Mouse (Mus musculus) kidney, postnatal 36 days (tissue): ENCODE results near the gene Pld4.
"Not testable (repeated sequence)": the region's sequence is repeated elsewhere in the genome, so short reads cannot be mapped to it uniquely, and the experiment has no call there.

ENCODE experiments used
- DNase-seq, 2 experiments: peaks; one replicate each; pipeline ENCODE4 v3.0.0; 2021 to 2022; ENCODE audit warnings: mixed read lengths in 2 of 2

Pld4 gene

DNA sequence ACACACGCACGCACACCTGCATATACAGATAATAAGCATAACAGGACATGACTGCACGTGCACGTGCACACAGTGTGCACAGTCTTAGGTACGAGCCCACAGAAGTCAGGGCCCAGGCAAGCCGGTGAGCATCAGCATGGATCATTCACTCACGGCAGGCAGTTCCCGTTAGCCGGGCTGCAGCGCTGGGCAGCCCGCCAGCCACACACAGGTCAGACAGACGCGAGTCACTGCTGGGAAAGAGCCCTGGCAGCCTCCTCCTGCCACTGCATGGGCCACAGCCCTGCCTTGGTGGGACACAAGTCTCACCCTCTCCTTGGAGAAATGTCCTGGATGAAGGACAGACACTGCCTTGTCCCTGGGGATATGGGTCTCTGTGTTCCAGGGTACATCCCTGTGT, 43.6 kb downstream of the Pld4 start:
- DNase-seq = peak in 1 of 2 experiments; percentile 63

DNA sequence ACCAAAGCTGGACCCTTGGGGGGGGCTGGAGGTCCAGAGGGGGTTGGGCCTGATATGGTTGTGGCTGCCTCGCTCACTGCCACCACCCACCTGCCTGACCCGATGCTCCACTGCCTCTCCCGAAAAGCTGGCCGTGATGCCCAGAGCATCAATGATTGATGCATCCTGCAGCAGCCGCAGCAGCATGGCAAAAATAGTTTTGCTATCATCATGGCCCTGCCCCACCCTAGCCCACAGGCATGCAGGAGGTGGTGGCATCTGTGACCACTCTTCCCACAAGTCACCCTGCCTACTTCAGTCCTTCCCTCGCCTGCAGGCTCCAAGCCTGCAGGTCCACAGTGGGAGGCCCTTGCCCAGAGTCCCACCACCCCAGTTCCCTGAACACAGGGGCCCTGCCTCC, 45.6 kb downstream of the Pld4 start:
- DNase-seq = no peak

DNA sequence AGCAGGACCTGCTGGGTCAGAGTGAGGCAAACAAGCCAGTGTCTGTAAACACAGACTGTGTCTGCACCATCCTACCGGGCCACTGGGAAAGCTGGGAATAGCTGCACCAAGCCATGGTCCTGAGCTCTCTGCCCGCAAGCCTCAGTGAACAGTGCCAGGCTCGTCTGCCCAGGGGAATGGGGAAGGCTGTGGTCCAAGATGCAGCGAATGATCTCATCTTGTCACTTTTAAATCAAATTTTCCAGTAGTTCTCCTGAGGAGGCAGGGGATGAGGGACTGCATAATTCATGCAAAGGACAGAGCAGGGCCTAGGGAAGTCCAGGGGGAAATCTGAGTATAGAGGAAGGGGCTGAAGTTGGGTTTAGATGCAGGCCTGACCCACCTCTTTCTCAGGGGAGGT, 47.3 kb downstream of the Pld4 start:
- no peak for DNase-seq

DNA sequence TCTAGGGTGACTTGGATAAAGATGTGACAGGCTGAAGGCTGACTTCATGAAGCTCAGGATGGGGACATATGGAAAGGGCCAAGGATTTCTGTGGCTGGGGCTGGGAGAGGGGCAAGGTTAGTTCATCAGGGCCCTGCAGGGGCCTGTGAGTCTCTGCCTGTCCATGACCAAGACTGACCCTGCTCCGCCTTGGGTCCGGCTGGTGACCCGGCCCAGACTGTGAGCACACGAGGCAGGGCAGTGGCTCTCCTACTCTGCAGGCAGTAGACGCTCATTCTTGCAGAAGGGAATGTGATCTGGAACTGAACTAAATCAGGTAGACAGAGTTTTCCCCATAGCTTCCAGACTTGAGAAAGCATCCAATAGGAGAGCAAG, 47.7 kb downstream of the Pld4 start:
- DNase-seq = no peak

DNA sequence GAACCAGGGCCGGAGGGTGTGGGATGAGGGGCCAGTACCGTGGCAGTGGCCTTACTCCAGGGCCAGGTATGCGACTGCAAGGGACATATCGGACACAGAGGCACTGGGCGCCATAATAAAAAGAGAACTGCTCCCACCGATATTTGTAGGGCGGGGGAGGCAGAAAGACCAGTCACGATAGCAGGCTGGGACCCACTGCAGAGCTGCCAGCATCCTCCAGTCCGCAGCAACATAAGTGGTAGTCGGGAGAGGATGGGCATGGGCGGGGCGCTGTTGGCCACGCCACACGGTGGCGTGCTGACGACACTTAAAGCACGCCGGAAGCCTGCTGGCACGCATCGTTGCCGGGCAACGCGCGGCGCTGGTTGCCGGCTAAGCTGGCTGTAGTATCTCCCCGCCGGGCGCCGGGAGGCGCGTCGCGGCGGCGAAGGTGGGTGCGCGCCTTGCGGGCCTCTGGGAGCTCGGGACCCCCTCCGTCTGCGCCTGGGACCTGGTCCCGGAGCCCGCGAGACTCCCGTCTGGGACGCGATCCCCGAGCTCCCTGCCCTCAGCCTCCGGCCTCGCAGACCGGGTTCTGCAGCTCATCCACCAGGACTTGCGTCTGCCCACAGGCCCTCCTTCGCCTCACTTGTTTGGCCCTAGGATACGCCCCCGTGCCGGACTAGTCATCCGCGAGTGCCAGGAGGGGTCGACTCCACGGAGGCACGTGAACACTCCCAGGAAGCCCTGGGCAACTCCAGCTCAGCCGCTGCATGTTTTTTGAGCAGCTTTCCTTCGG, 48.3 kb downstream of the Pld4 start, which contains the start of gene Clba1:
TSS of gene Clba1 (plus strand) at position 351 of the 778 bp plus-strand sequence.
- DNase-seq = peak; percentile 95 to 97

DNA sequence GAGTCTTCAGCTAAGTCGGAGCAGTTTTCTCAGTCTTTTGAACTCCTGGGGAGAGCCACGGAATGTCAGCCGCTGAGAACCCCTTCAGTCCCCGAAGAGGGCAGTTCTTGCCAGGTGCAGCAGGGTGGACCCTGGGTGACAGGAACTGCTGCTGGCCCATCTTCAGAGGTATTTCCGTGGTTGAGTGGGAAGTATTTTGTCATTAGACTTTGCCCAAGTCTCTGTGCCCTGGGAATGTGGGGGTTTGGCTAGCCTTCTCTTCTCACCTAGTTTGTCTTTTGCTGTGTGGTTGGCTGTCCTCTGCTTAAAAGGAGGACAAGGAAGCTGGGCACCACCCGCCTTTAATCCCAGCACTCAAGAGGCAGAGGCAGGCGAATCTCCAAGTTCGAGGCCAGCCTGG, 49.2 kb downstream of the Pld4 start:
- peak; percentile 66 to 69 for DNase-seq

DNA sequence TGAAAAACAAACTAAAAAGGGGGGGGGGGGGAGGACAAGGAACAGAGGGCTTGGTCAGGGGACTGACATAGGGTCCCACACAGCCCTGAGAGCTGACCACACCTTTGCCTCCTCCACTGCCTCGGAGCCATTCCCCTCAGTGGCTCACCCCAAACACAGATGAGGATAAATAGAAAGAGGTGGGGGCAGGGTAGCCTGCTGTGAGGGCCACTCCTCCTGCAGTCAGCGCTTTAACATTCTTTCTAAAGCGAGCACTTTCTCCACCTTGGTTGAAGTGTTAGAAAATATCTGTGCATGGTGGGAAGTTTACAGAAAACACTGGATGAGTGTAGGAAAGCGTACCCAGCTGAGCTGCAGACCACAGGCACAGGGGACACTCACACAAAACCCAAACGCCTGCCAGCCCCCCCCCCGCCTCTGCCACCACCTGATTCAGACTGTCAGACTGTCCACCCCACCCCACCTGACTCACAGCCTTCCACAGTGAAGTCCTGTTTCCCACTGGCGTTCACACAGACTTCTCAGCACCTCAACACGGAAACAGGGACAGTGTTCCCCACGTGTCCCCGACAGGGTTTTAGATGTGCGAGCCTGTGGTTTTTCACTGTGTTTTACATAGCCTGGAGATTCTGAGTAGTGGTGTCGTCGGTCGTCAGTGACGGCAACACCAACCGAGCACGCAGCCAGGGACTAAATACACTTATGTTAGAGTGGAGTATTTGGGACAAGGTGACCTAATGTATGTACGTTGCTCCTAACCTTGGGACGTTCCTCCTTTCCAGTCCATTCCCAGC, 49.8 kb downstream of the Pld4 start:
- DNase-seq = no peak

DNA sequence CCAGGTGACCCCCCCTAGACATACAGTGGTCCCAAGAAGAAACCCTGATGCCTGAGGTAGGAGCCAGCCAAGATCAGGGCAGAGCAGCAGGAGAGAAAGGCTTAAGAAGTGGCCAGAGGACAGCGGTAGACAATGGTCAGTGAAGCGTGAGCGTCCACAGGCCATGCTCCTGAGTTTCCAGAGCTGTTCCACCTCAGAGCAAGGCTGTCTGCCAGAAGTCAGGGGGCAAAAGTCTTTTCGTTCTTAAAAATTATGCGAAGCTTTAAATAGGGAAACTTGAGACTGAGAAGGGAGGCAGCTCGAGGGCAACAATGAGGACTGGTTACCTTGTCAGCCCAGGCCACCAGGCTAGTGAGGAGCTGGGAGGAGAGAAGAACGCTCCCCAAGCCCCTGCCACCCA, 52.9 kb downstream of the Pld4 start:
- peak; percentile 82 to 86 for DNase-seq

DNA sequence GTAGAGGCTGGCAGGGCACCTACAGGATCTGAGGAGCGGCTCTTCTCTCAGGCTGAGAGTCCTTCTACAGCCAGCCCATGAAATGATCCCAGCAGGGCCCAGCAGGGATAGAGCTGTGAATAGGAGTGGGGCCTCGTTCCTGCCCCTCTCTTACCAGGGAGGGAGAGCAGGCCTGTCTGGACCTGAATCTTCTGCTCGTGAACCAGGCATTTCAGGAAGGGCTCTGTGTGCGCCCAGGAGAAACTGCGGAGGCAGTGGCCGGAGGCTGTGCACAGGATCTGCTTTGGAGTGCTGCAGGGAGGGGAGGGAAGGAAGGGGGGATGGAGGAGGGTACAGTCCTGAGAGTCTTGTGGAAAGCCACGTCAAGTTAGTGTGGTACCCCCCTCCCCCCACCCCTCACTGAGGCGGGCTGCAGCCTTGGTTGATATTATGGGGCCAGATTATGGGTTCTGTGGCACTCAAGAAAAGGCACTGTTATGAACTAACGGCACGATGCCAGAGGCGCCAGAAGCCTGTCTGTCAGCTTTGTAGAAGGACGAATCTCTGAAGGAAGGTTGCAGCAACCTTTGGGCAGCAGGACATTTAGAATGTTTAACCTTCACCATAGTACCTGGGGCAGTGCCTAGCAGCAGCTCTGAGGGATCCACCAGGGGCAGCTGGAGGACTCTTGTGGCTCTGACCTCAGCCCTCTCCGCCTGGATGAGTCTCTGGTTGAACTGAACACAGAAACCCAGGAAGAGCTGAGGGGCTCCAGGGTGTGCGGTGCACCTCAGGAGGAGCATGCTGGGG, 54.4 kb downstream of the Pld4 start:
- DNase-seq = peak; percentile 68 to 75

DNA sequence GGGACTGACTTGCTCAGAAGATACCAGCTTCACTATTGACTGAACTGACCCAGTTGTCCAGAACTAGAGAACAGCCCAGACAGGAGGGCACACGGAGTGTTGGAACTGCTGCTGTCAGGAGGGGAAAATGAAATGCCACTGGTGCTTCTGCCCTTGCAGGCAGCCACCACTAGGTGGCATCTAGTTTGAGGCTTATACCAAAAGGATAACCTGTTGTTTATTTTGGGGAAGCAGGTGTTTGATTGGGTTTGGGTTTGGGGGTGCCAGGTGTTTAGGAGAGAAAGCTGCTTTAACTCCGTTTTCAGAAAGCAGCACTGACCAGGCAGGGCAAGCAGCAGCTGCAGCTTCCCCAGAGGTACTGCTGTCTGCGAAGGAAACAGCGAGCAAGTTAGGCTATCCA, 55.8 kb downstream of the Pld4 start:
- peak; percentile 64 to 82 for DNase-seq

DNA sequence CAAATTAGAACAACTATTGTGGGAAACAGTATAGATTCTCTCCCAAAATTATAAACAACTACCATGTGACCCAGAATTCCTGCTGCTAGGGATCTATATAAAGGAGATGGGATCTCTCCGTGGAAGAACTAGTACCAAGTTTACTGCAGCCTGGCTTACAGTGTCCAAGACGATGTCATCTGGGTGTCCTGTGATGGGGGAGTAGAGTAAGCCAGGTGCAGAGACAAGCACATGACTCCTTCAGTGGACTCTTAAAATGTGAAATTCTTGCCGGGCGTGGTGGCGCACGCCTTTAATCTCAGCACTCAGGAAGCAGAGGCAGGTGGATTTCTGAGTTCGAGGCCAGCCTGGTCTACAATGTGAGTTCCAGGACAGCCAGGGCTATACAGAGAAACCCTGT, 56.4 kb downstream of the Pld4 start:
- DNase-seq = not testable (repeated sequence)
